Mouse (Mus musculus) adrenal gland, postnatal 4 days (tissue): ENCODE results near the gene 1810055G02Rik. TPM values are rescaled to one million over a fixed set of nuclear protein-coding genes. Genes with fewer than 3 reads are reported as not detected.

Experiments
- DNase-seq, 2 experiments: peaks; one replicate each; pipeline ENCODE4 v3.0.0; 2021 to 2022; ENCODE audit warnings: low spot score in 2 of 2, mixed read lengths in 2 of 2
- total RNA-seq, 2 experiments: library from RNA; stranded (reverse); gene quantifications; 2 replicates each; pipeline ENCODE4 v1.2.3; 2021

The 1810055G02Rik gene
- total RNA-seq, 2 experiments from 2014 or later = 23.7 to 23.9 TPM

- no peak for DNase-seq
Observed at GRCm38 (mm10) chr19:3739650-3740049, 31.6 kb downstream of the 1810055G02Rik start.

- no peak for DNase-seq
Observed at GRCm38 (mm10) chr19:3742716-3743115, 34.6 kb downstream of the 1810055G02Rik start.

GRCm38 (mm10) chr19:3743362-3743761 lies 35.3 kb downstream of the 1810055G02Rik start:
- DNase-seq = no peak

- peak; percentile 13 to 46 for DNase-seq
Observed at GRCm38 (mm10) chr19:3743851-3744512, 35.9 kb downstream of the 1810055G02Rik start.

- no peak for DNase-seq
Observed at GRCm38 (mm10) chr19:3752621-3753239, 44.6 kb downstream of the 1810055G02Rik start.

GRCm38 (mm10) chr19:3753240-3753633 lies 45.1 kb downstream of the 1810055G02Rik start:
- no peak for DNase-seq

- DNase-seq = no peak
Observed at GRCm38 (mm10) chr19:3753738-3754137, 45.6 kb downstream of the 1810055G02Rik start.

GRCm38 (mm10) chr19:3757861-3758260 lies 49.8 kb downstream of the 1810055G02Rik start:
- DNase-seq = no peak

GRCm38 (mm10) chr19:3765221-3765820 lies 57.2 kb downstream of the 1810055G02Rik start:
- DNase-seq = no peak

- no peak for DNase-seq
Observed at GRCm38 (mm10) chr19:3766378-3766777, 58.3 kb downstream of the 1810055G02Rik start.

- no peak for DNase-seq
Observed at GRCm38 (mm10) chr19:3767276-3767780, 59.2 kb downstream of the 1810055G02Rik start, which contains the start of gene Kmt5b. Gene Kmt5b (plus strand): TSS chr19:3767421.

Other genes with a start within 250 kb of the 1810055G02Rik start
- gene Ppp6r3, start 132.5 kb upstream of the 1810055G02Rik start, total RNA-seq = 100 to 1,000 TPM; 104 to 114 TPM
- gene Lrp5, start 21.7 kb upstream of the 1810055G02Rik start, total RNA-seq = 100 to 1,000 TPM; 109 to 117 TPM
- gene Kmt5b, start 59.1 kb downstream of the 1810055G02Rik start, total RNA-seq = 10 to 100 TPM; 69.7 to 70.8 TPM
- 10 to 100 TPM; 63.5 to 70.5 TPM for gene Chka, start 143.5 kb downstream of the 1810055G02Rik start, total RNA-seq
- gene Tcirg1, start 198.8 kb downstream of the 1810055G02Rik start, total RNA-seq = 10 to 100 TPM; 80.5 to 91.9 TPM
- 100 to 1,000 TPM; 205 to 212 TPM for gene Ndufs8, start 204.5 kb downstream of the 1810055G02Rik start, total RNA-seq
- gene Aldh3b1, start 221.5 kb downstream of the 1810055G02Rik start, total RNA-seq = 100 to 1,000 TPM; 117 to 121 TPM
- gene Unc93b1, start 226.9 kb downstream of the 1810055G02Rik start, total RNA-seq = 10 to 100 TPM; 53.9 to 60.7 TPM